In genomic region chr7:114350968-114351367, GRCm38 (mm10) we compare ENCODE assay signal across 15 mouse cellular contexts.
"Had no signal": no experiment of that assay in that cellular context is flagged by ENCODE, and none has a peak within 500 bp of the region (broad histone marks: within the 10 kb centered on the region; RNA-seq: fewer than 3 reads in every experiment).

No protein-coding gene starts in this region.

- H3K4me1 ChIP-seq: kidney, embryonic 15.5 days; limb, embryonic 13.5 days; midbrain, embryonic 15.5 days; neural tube, embryonic 12.5 days had no signal

- H3K9me3 ChIP-seq: kidney, embryonic 15.5 days; limb, embryonic 13.5 days; megakaryocyte, embryonic 14.5 days; midbrain, embryonic 15.5 days; neural tube, embryonic 12.5 days had no signal

- ATAC-seq: intestine, embryonic 16.5 days; lung, postnatal 0 days; midbrain, embryonic 15.5 days had no signal

- DNase-seq: kidney, adult 2 months; kidney, postnatal 14 days; layer of hippocampus, postnatal 36 days; left cerebral cortex, postnatal 4 days; lung, adult 18-20 months; lung, postnatal 4 days had no signal

- H3K4me3 ChIP-seq: kidney, embryonic 15.5 days; limb, embryonic 13.5 days; megakaryocyte, embryonic 14.5 days; midbrain, embryonic 15.5 days; neural tube, embryonic 12.5 days had no signal

- H3K36me3 ChIP-seq: kidney, embryonic 15.5 days; limb, embryonic 13.5 days; midbrain, embryonic 15.5 days; neural tube, embryonic 12.5 days had no signal

- H3K27ac ChIP-seq: kidney, embryonic 15.5 days; limb, embryonic 13.5 days; liver, embryonic 14.5 days; midbrain, embryonic 15.5 days; neural tube, embryonic 12.5 days had no signal

- H3K9ac ChIP-seq: kidney, embryonic 15.5 days; limb, embryonic 13.5 days; liver, embryonic 14.5 days; midbrain, embryonic 15.5 days; neural tube, embryonic 12.5 days had no signal

- H3K27me3 ChIP-seq: kidney, embryonic 15.5 days; limb, embryonic 13.5 days; megakaryocyte, embryonic 14.5 days; midbrain, embryonic 15.5 days; neural tube, embryonic 12.5 days had no signal

- H3K4me2 ChIP-seq: kidney, embryonic 15.5 days; limb, embryonic 13.5 days; midbrain, embryonic 11.5 days; midbrain, embryonic 15.5 days; neural tube, embryonic 12.5 days had no signal
